Mouse (Mus musculus): Measurements from ENCODE around the gene Stat3. TPM values are rescaled to one million over a fixed set of nuclear protein-coding genes. Genes with fewer than 3 reads are reported as not detected.

The Stat3 gene
- polyA plus RNA-seq, 1 experiment from 2014 or later = 49.2 TPM

- Histone ChIP-seq H3K27me3 (replicated peaks; ENCODE audit: control insufficient read depth, insufficient read depth, low read length) (no peaks in the 10 kb centered on the region), H3K9me3 (ENCODE audit: control insufficient read depth, low read length) (no peaks in the 10 kb centered on the region), H3K4me1 (ENCODE audit: control insufficient read depth, insufficient read depth, low read depth, low read length) (no peaks in the 10 kb centered on the region), H3K36me3 (ENCODE audit: control insufficient read depth, insufficient read depth, low read length) (no peaks in the 10 kb centered on the region), H3K4me3 (ENCODE audit: low read length) (no peak overlapping the region), H3K9ac (ENCODE audit: low read depth, low read length) (no peak overlapping the region), H3K4me2 (ENCODE audit: low read length) (no peak overlapping the region), H3K27ac (ENCODE audit: low read depth, low read length) (no peak overlapping the region)
- no peak for ATAC-seq
- WGBS = 96% methylated on average over 9 of the region's 9 CpGs
Measured at GRCm38 (mm10) chr11:100838894-100839293, 100.4 kb downstream of the Stat3 start.

GRCm38 (mm10) chr11:100836923-100837702 lies 102.2 kb downstream of the Stat3 start:
- Histone ChIP-seq H3K4me1 (ENCODE audit: control insufficient read depth, insufficient read depth, low read depth, low read length) (no peaks in the 10 kb centered on the region), H3K27ac (ENCODE audit: low read depth, low read length) (no peak overlapping the region), H3K4me3 (ENCODE audit: low read length) (no peak overlapping the region), H3K9ac (ENCODE audit: low read depth, low read length) (no peak overlapping the region), H3K36me3 (ENCODE audit: control insufficient read depth, insufficient read depth, low read length) (no peaks in the 10 kb centered on the region), H3K9me3 (ENCODE audit: control insufficient read depth, low read length) (no peaks in the 10 kb centered on the region), H3K4me2 (ENCODE audit: low read length) (no peak overlapping the region), H3K27me3 (replicated peaks; ENCODE audit: control insufficient read depth, insufficient read depth, low read length) (no peaks in the 10 kb centered on the region)
- ATAC-seq = no peak
- 83% methylated on average over 9 of the region's 9 CpGs for WGBS

Other genes starting within 250 kb of the Stat3 start
- gene Zfp385c, start 247.1 kb downstream of the Stat3 start, polyA plus RNA-seq (2015; fragmentation: Nextera tagmentation; extraction: Ambion mirVana) = 2.0 and 2.3 TPM in 2 replicates
- 2.5 and 2.6 TPM in 2 replicates for gene Dhx58, start 235.3 kb downstream of the Stat3 start, polyA plus RNA-seq (2015; fragmentation: Nextera tagmentation; extraction: Ambion mirVana)
- 62.2 and 67.8 TPM in 2 replicates for gene Kat2a, start 227.1 kb downstream of the Stat3 start, polyA plus RNA-seq (2015; fragmentation: Nextera tagmentation; extraction: Ambion mirVana)
- 0.34 TPM in 1 of 2 replicates, not detected in the other for gene Hspb9, start 225.7 kb downstream of the Stat3 start, polyA plus RNA-seq (2015; fragmentation: Nextera tagmentation; extraction: Ambion mirVana)
- gene Rab5c, start 201.3 kb downstream of the Stat3 start, polyA plus RNA-seq (2015; fragmentation: Nextera tagmentation; extraction: Ambion mirVana) = 43.7 and 43.8 TPM in 2 replicates
- gene Kcnh4, start 179.6 kb downstream of the Stat3 start, polyA plus RNA-seq (2015; fragmentation: Nextera tagmentation; extraction: Ambion mirVana) = 8.9 and 10.0 TPM in 2 replicates
- 0.48 and 0.59 TPM in 2 replicates for gene Hcrt, start 176.6 kb downstream of the Stat3 start, polyA plus RNA-seq (2015; fragmentation: Nextera tagmentation; extraction: Ambion mirVana)
- 8.2 and 9.6 TPM in 2 replicates for gene Ghdc, start 168.6 kb downstream of the Stat3 start, polyA plus RNA-seq (2015; fragmentation: Nextera tagmentation; extraction: Ambion mirVana)
- gene Stat5b, start 88.8 kb downstream of the Stat3 start, polyA plus RNA-seq (2015; fragmentation: Nextera tagmentation; extraction: Ambion mirVana) = 15.0 and 18.9 TPM in 2 replicates
- gene Stat5a, start 80.2 kb downstream of the Stat3 start, polyA plus RNA-seq (2015; fragmentation: Nextera tagmentation; extraction: Ambion mirVana) = 1.8 and 2.4 TPM in 2 replicates
- gene Cavin1, start 31.3 kb upstream of the Stat3 start, polyA plus RNA-seq (2015; fragmentation: Nextera tagmentation; extraction: Ambion mirVana) = 47.0 and 61.8 TPM in 2 replicates
- 175 and 179 TPM in 2 replicates for gene Atp6v0a1, start 69.9 kb upstream of the Stat3 start, polyA plus RNA-seq (2015; fragmentation: Nextera tagmentation; extraction: Ambion mirVana)
- 13.8 and 13.9 TPM in 2 replicates for gene Naglu, start 130.5 kb upstream of the Stat3 start, polyA plus RNA-seq (2015; fragmentation: Nextera tagmentation; extraction: Ambion mirVana)
- 0.26 and 0.50 TPM in 2 replicates for gene Hsd17b1, start 138.9 kb upstream of the Stat3 start, polyA plus RNA-seq (2015; fragmentation: Nextera tagmentation; extraction: Ambion mirVana)
- 42.5 and 45.9 TPM in 2 replicates for gene Coasy, start 143.0 kb upstream of the Stat3 start, polyA plus RNA-seq (2015; fragmentation: Nextera tagmentation; extraction: Ambion mirVana)
- gene Mlx, start 147.7 kb upstream of the Stat3 start, polyA plus RNA-seq (2015; fragmentation: Nextera tagmentation; extraction: Ambion mirVana) = 91.5 and 101 TPM in 2 replicates
- gene Psmc3ip, start 155.9 kb upstream of the Stat3 start, polyA plus RNA-seq (2015; fragmentation: Nextera tagmentation; extraction: Ambion mirVana) = 17.9 and 19.0 TPM in 2 replicates
- 22.8 and 24.3 TPM in 2 replicates for gene Retreg3, start 180.4 kb upstream of the Stat3 start, polyA plus RNA-seq (2015; fragmentation: Nextera tagmentation; extraction: Ambion mirVana)
- 79.6 and 80.2 TPM in 2 replicates for gene Tubg1, start 180.4 kb upstream of the Stat3 start, polyA plus RNA-seq (2015; fragmentation: Nextera tagmentation; extraction: Ambion mirVana)
- gene Tubg2, start 216.4 kb upstream of the Stat3 start, polyA plus RNA-seq (2015; fragmentation: Nextera tagmentation; extraction: Ambion mirVana) = 56.9 and 60.3 TPM in 2 replicates
- gene Cntnap1, start 231.0 kb upstream of the Stat3 start, polyA plus RNA-seq (2015; fragmentation: Nextera tagmentation; extraction: Ambion mirVana) = 8.7 and 11.2 TPM in 2 replicates
- 9.3 and 9.5 TPM in 2 replicates for gene Plekhh3, start 231.8 kb upstream of the Stat3 start, polyA plus RNA-seq (2015; fragmentation: Nextera tagmentation; extraction: Ambion mirVana)
- 0.32 and 0.60 TPM in 2 replicates for gene Ccr10, start 235.9 kb upstream of the Stat3 start, polyA plus RNA-seq (2015; fragmentation: Nextera tagmentation; extraction: Ambion mirVana)